Mouse (Mus musculus) G1E (cell line): Measurements from ENCODE around the gene Olfr555. TPM values are rescaled to one million over a fixed set of nuclear protein-coding genes. Genes with fewer than 3 reads are reported as not detected.

Source experiments
- ATAC-seq: 2 replicates; pipeline ENCODE4 v1.8.0; 2016; ENCODE audit warnings: mild to moderate bottlenecking; ENCODE audit not compliant: insufficient number of reproducible peaks, poor library complexity, low FRiP score, severe bottlenecking; ENCODE audit errors: extremely low read depth
- DNase-seq: peaks from one replicate; pipeline ENCODE4 v3.0.0; 2012; ENCODE audit warnings: low spot score
- H3K27me3 ChIP-seq: 2 replicates; pipeline ENCODE4 v1.6.1; 2012; ENCODE audit warnings: mild to moderate bottlenecking, low read length, inconsistent platforms; ENCODE audit not compliant: insufficient read depth
- H3K36me3 ChIP-seq: replicated peaks from 2 replicates; pipeline ENCODE3; 2012; ENCODE audit warnings: mild to moderate bottlenecking, inconsistent platforms
- H3K4me1 ChIP-seq: 2 replicates; pipeline ENCODE4 v1.6.1; 2012; ENCODE audit warnings: low read depth, low read length, inconsistent platforms, mixed read lengths; ENCODE audit not compliant: insufficient read depth
- H3K4me3 ChIP-seq: 2 replicates; pipeline ENCODE4 v1.5.1; 2012; ENCODE audit warnings: low read depth, mild to moderate bottlenecking, inconsistent platforms, low read length, moderate library complexity, mixed read lengths
- H3K9me3 ChIP-seq: replicated peaks from 2 replicates; pipeline ENCODE4 v1.6.1; 2012; ENCODE audit warnings: inconsistent platforms
- CTCF ChIP-seq: IDR thresholded peaks from 2 replicates; pipeline ENCODE4 v1.5.1; 2012; ENCODE audit warnings: low read depth, low read length, inconsistent platforms, mixed read lengths
- GATA1 ChIP-seq: IDR thresholded peaks from 2 replicates; pipeline ENCODE4 v1.6.1; 2012; ENCODE audit warnings: borderline replicate concordance, low read length, inconsistent platforms, mixed read lengths
- GATA2 ChIP-seq: IDR thresholded peaks from 2 replicates; pipeline ENCODE4 v1.6.1; 2012; ENCODE audit warnings: low read depth, low read length, inconsistent platforms, borderline replicate concordance
- POLR2AphosphoS5 ChIP-seq: IDR thresholded peaks from 2 replicates; pipeline ENCODE4 v1.6.1; 2012; ENCODE audit warnings: low read depth, low read length, inconsistent platforms; ENCODE audit not compliant: insufficient replicate concordance
- TAL1 ChIP-seq: conservative IDR thresholded peaks from 2 replicates; pipeline ENCODE4 v1.6.1; 2012; ENCODE audit warnings: low read depth, low read length, inconsistent platforms, mixed read lengths
- polyA plus RNA-seq: library from polyadenylated mRNA; stranded (reverse); fragments of >175 nt; gene quantifications from 2 replicates; pipeline ENCODE4 v1.2.3, GENCODE M21; 2012
- total RNA-seq, 2 experiments: library from RNA; stranded (forward) in 1 of 2; stranded (reverse) in 1 of 2; fragments of 200-1000 nt in 1 of 2; fragments of >200 nt in 1 of 2; fragmentation: Nextera tagmentation in 1 of 2; gene quantifications; 2 replicates each; pipeline ENCODE4 v1.2.3; 2014 to 2017

The Olfr555 gene
- total and polyA plus RNA-seq, 3 experiments = 0.22 TPM; not detected in 2

DNA sequence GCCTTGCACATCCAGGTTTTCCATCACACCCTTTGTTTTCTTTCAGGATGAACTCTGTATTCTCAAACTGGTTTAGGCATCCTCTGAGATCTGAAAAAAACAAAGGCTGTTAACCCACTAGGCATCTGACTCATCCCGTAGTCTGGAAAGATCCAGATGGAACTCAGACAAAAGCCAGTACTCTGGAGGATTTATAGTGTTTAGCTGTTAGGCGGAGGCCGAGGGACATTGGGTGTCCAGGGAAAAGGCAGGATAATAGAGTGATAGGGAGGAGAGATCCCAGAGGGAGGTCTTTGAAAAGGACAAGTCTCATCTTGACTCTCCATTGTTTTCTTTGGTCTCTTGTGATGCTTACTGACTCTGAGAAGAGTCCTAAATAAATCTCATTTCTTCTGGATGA lies 6.0 kb downstream of the Olfr555 start, which contains the start of gene Olfr556:
Gene Olfr556 (plus strand): TSS at position 301 of the 400 bp plus-strand sequence.
- ATAC-seq (no peak), DNase-seq (no peak)
- Histone ChIP-seq H3K4me3 (no peak within 1 kb of the TSS), H3K27me3 (peaks cover 6% of the 10 kb centered on the region; the same call in 1 of the 2 replicates), H3K36me3 (no peaks in the 10 kb centered on the region), H3K4me1 (no peaks in the 10 kb centered on the region), H3K9me3 (no peaks in the 10 kb centered on the region)
- TF ChIP-seq TAL1 (no peak), GATA1 (no peak)

DNA sequence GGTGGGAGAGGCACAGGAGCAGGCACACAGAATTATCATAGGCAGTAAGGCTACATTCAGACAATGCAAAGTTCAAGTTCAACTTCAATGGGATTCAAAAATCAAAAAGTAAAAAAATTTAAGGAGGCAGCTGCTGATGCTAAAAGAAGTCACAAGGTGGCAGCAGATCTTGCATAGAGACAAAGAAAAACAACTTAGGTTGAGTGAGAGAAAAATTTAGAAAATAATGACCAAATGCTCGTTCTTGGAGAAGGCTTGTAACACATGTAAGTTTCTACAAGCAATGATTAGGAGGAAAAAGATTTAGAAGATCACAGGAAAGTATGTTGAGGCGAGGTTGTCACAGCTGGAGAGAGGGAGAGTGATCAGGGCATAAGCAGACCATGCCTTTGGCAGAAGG lies 6.8 kb downstream of the Olfr555 start:
- H3K4me1 ChIP-seq = no peaks in the 10 kb centered on the region
- no peaks in the 10 kb centered on the region for H3K9me3 ChIP-seq
- peaks cover 6% of the 10 kb centered on the region; the same call in 1 of the 2 replicates for H3K27me3 ChIP-seq
- ATAC-seq (no peak), DNase-seq (no peak)
- no peak overlapping the region for H3K4me3 ChIP-seq
- H3K36me3 ChIP-seq = no peaks in the 10 kb centered on the region
- TF ChIP-seq TAL1 (no peak), POLR2AphosphoS5 (no peak)

DNA sequence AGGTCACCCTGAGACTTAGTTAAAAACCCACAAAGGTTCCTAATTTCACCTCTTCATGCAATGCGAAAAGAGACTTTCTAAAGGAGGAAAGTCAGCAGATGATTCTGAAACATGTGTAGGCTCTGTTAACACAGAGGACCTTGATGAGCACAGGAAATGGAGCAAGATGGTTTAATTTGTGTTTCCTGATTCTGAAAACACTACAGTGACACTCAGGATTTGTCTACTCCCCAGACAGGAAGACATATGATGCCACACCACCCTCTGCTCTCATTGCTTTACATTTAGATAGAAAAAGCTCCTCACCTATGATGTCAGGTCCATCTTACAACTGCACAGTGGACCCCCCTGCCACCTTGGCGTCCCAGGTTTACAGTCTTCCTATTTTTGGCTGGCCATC lies 17.6 kb downstream of the Olfr555 start:
- H3K27me3 ChIP-seq = no peaks in the 10 kb centered on the region
- ATAC-seq (no peak), DNase-seq (no peak)
- TF ChIP-seq TAL1 = no peak
- TF ChIP-seq GATA1 = no peak
- TF ChIP-seq POLR2AphosphoS5 = no peak
- TF ChIP-seq CTCF = no peak
- TF ChIP-seq GATA2 = no peak
- no peaks in the 10 kb centered on the region for H3K9me3 ChIP-seq
- no peak overlapping the region for H3K4me3 ChIP-seq
- H3K4me1 ChIP-seq = no peaks in the 10 kb centered on the region
- peaks cover 23% of the 10 kb centered on the region for H3K36me3 ChIP-seq

DNA sequence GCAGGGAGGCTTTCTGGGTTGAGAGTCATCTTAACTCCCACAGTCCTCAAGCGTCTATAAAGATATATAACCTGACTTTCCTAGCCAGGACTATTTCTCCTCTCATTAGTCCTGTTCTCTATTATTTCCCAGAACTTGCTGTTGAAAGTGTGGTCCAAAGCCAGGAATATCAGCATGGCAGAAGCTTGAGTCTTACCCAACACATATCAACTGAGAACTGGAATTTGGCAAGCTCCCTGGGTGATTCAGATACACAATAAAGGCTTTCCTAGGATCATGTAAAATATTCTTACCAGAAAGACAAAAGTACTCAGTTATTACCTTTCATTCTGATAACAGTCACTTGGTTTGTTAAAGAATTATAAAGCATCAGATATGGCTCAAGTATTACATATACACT lies 23.3 kb downstream of the Olfr555 start:
- TF ChIP-seq TAL1 = no peak
- no peak for TF ChIP-seq GATA2
- no peak for TF ChIP-seq CTCF
- no peak for TF ChIP-seq GATA1
- no peak for TF ChIP-seq POLR2AphosphoS5
- Histone ChIP-seq H3K9me3 (no peaks in the 10 kb centered on the region), H3K27me3 (no peaks in the 10 kb centered on the region), H3K36me3 (peaks cover 38% of the 10 kb centered on the region), H3K4me3 (no peak overlapping the region), H3K4me1 (peaks cover 4% of the 10 kb centered on the region)
- ATAC-seq (no peak), DNase-seq (no peak)

DNA sequence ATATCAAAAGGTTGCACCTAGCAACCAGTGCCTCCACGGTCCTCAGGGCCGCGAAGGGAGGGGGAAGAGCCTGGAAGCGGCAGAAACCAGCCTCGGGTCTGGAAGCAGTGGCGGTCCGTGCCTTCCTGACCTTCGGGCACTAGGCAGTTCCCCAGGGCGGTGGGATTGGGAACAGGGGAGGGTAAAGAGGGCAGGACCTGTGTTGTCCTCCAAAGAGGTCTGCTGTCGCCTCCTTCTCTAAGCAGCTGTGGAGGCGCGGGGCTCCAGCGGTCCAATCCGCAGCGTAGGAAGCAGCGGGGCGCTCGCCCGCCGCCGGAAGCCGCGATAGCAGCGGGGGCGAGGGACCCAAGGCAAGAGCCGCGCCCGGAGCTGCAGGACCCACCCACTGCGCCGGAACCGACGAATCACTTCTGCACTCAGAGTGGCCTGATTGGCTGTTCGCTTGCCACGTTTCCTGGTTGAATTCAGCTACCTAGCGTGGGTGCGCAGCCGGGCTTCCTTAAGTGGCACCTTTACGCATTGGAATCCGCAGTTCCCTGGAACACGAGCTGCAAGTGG lies 28.4 kb downstream of the Olfr555 start, which contains the start of gene Trim68:
Gene Trim68 (minus strand): TSS at position 384 of the 558 bp plus-strand sequence.
- TF ChIP-seq GATA2 (no peak), CTCF (no peak)
- Histone ChIP-seq H3K9me3 (no peaks in the 10 kb centered on the region), H3K36me3 (peaks cover 9% of the 10 kb centered on the region), H3K4me3 (peak within 1 kb of the TSS; percentile 71), H3K4me1 (peaks cover 4% of the 10 kb centered on the region), H3K27me3 (no peaks in the 10 kb centered on the region)
- DNase-seq = peak; percentile 87
- ATAC-seq = peak; percentile 99

DNA sequence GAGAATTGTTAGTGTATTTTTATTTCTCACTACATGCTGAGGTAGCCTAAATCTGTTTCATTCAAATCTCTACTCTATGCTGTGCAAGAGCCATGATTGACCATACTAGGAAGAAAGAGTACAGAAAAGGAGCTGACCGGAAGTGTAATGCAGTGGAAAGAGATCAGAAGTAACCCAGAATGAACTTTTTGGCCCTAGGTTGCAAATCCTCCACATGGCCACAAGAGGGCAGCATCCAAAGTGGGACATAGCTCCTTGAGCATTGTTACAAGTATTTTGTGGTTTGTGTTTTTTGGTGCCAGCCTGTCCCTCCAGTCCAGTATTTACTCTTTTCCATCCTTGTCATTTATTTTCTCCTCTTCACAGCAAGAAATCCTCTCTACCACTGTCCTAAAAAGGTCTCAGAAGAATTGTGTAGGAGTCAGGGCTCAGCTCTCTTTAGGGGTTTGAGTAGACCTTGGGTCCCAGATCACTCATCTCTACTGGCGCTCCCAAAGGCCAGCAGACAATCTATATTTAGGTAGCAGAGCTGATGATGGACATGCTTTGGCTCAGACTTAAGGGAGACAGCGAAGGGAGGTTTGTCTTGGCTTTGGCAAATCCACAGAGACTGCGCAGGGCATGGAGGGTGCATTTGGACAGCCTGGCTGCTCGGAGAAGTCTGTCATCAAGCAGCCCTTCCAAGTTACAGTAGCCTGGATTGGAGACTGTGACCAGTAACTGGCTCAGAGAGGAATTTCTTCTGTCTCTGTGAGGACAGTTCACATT lies 36.9 kb downstream of the Olfr555 start, which contains the start of gene Olfr557:
Gene Olfr557 (plus strand): TSS at position 553 of the 768 bp plus-strand sequence.
- no peaks in the 10 kb centered on the region for H3K36me3 ChIP-seq
- ATAC-seq (no peak), DNase-seq (no peak)
- H3K4me1 ChIP-seq = no peaks in the 10 kb centered on the region
- TF ChIP-seq CTCF (peak; percentile 89), GATA2 (no peak)
- no peak within 1 kb of the TSS for H3K4me3 ChIP-seq
- H3K27me3 ChIP-seq = peaks cover 10% of the 10 kb centered on the region
- no peaks in the 10 kb centered on the region for H3K9me3 ChIP-seq

DNA sequence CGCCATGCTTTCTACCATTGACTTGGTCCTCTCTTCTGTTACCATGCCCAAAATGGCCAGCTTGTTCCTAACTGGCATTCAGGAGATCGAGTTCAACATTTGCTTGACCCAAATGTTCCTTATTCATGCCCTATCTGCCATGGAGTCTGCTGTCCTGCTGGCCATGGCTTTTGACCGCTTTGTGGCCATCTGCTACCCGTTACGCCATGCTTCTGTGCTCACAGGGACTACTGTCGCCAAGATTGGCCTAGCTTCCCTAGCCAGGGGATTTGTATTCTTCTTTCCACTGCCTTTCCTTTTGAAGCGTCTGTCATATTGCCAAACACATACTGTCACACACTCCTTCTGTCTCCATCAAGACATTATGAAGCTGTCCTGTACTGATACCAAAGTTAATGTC lies 39.8 kb downstream of the Olfr555 start:
- ATAC-seq = no peak
- Histone ChIP-seq H3K27me3 (peaks cover 21% of the 10 kb centered on the region), H3K9me3 (no peaks in the 10 kb centered on the region), H3K4me3 (no peak overlapping the region), H3K4me1 (no peaks in the 10 kb centered on the region), H3K36me3 (no peaks in the 10 kb centered on the region)
- TF ChIP-seq TAL1 (no peak), CTCF (no peak), GATA1 (no peak), POLR2AphosphoS5 (no peak), GATA2 (no peak)
- DNase-seq = no peak
